Mouse (Mus musculus) CH12.LX (cell line): Measurements from ENCODE around the gene Klc4.

Source experiments
- CTCF ChIP-seq, 2 experiments: IDR thresholded peaks in 1 of 2; conservative IDR thresholded peaks in 1 of 2; 2 replicates each; pipeline ENCODE4 v1.5.1; 2011 to 2012; ENCODE audit warnings: low read depth in 2 of 2, low read length in 2 of 2, improper control_type of control experiment in 1 of 2, inconsistent platforms in 1 of 2, mild to moderate bottlenecking in 1 of 2, moderate library complexity in 1 of 2
- E2F4 ChIP-seq: IDR thresholded peaks from 2 replicates; pipeline ENCODE4 v1.6.1; 2011; ENCODE audit warnings: low read depth, low read length, improper control_type of control experiment; ENCODE audit not compliant: insufficient replicate concordance
- GABPA ChIP-seq: IDR thresholded peaks from 2 replicates; pipeline ENCODE4 v1.6.1; 2012; ENCODE audit warnings: low read depth, low read length, improper control_type of control experiment, inconsistent platforms; ENCODE audit not compliant: insufficient replicate concordance
- IRF4 ChIP-seq: IDR thresholded peaks from 2 replicates; pipeline ENCODE4 v1.6.1; 2014; ENCODE audit warnings: low read depth, mild to moderate bottlenecking, inconsistent platforms, low read length, improper control_type of control experiment
- JUN ChIP-seq: IDR thresholded peaks from 2 replicates; pipeline ENCODE4 v1.6.1; 2011; ENCODE audit warnings: low read depth, mild to moderate bottlenecking, low read length, improper control_type of control experiment, moderate library complexity; ENCODE audit not compliant: insufficient read depth
- KAT2A ChIP-seq: IDR thresholded peaks from 2 replicates; pipeline ENCODE4 v1.6.1; 2012; ENCODE audit warnings: low read length, improper control_type of control experiment, inconsistent platforms; ENCODE audit not compliant: insufficient replicate concordance
- MAX ChIP-seq: IDR thresholded peaks from 2 replicates; pipeline ENCODE4 v1.6.1; 2011; ENCODE audit warnings: low read length, improper control_type of control experiment
- MEF2A ChIP-seq: IDR thresholded peaks from 2 replicates; pipeline ENCODE4 v1.6.1; 2014; ENCODE audit warnings: low read depth, mild to moderate bottlenecking, inconsistent platforms, low read length, improper control_type of control experiment, borderline replicate concordance
- NELFE ChIP-seq: IDR thresholded peaks from 2 replicates; pipeline ENCODE4 v1.6.1; 2011; ENCODE audit warnings: low read depth, low read length, improper control_type of control experiment
- NRF1 ChIP-seq: IDR thresholded peaks from 2 replicates; pipeline ENCODE4 v1.6.1; 2014; ENCODE audit warnings: low read depth, mild to moderate bottlenecking, inconsistent platforms, low read length, improper control_type of control experiment, moderate library complexity
- POLR2A ChIP-seq: IDR thresholded peaks from 2 replicates; pipeline ENCODE4 v1.6.1; 2011; ENCODE audit warnings: low read depth, mild to moderate bottlenecking, improper control_type of control experiment, low read length
- SIN3A ChIP-seq: IDR thresholded peaks from 2 replicates; pipeline ENCODE4 v1.6.1; 2012; ENCODE audit warnings: low read length, improper control_type of control experiment, inconsistent platforms
- USF1 ChIP-seq: IDR thresholded peaks from 2 replicates; pipeline ENCODE4 v1.6.1; 2014; ENCODE audit warnings: low read depth, mild to moderate bottlenecking, inconsistent platforms, low read length, improper control_type of control experiment
- ZNF384 ChIP-seq: IDR thresholded peaks from 2 replicates; pipeline ENCODE4 v1.6.1; 2012; ENCODE audit warnings: low read depth, low read length, improper control_type of control experiment, inconsistent platforms

GRCm38 (mm10) chr17:46612189-46612588 lies 33.6 kb downstream of the Klc4 start:
- no peak for TF ChIP-seq CTCF (conservative IDR thresholded peaks at IDR 0.05 in 1 of 2, IDR thresholded peaks at IDR 0.05 in 1 of 2; ENCODE audit: low read depth in 2 of 2, low read length in 2 of 2)
- TF ChIP-seq USF1 = no peak
- TF ChIP-seq SIN3A = no peak
- no peak for TF ChIP-seq MEF2A
- TF ChIP-seq IRF4 = no peak
- TF ChIP-seq POLR2A = no peak
- TF ChIP-seq E2F4 = no peak
- no peak for TF ChIP-seq MAX
- TF ChIP-seq GABPA = no peak
- TF ChIP-seq JUN = no peak
- TF ChIP-seq KAT2A = no peak
- no peak for TF ChIP-seq NELFE
- no peak for TF ChIP-seq NRF1
- no peak for TF ChIP-seq ZNF384
